In the genomic region with DNA sequence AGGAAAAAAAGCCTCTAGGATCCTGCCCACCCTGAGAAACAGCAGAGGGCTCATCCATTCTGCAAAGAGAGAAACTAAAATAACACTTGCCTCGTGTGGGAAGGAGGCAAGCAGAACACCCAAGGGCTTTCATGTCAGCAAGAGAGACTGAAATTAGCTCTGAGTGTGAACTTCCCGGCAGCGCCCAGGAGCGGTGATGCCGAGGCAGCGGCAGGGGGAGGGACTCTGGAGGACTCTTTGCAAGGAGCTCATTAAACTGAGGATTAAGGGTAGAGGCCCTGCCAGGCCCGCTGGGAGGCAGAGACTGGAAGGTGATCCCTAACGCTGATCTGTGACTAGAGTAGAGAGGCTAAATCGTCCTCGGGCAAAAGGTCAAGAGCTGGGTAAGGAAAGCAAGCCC, we compare ENCODE assay signal across 12 mouse cellular contexts. TPM values are rescaled to one million over a fixed set of nuclear protein-coding genes. Genes with fewer than 3 reads are reported as not detected.
A peak's percentile ranks its signal among the peaks of the same experiment; 100 is the strongest.
DNase-seq lines count a peak whose midpoint lies in the region; ATAC-seq and TF ChIP-seq lines count a peak whose summit lies in the region.
"Had no signal": no experiment of that assay in that cellular context is flagged by ENCODE, and none has a peak within 500 bp of the region (broad histone marks: within the 10 kb centered on the region; RNA-seq: fewer than 3 reads in every experiment).

No protein-coding gene starts in this region.

- no peak overlapping the region for H3K27ac ChIP-seq in limb, embryonic 11.5 days (replicated peaks; ENCODE audit: low read depth, low read length)
- no peak overlapping the region for H3K27ac ChIP-seq in limb, embryonic 10.5 days
- no peak overlapping the region for H3K27ac ChIP-seq in embryonic facial prominence, embryonic 13.5 days
- peak overlapping the region; percentile 49 for H3K27ac ChIP-seq in olfactory bulb, adult 2 months (ENCODE audit: insufficient read depth, low read depth, low read length)
- H3K27ac ChIP-seq in stomach, postnatal 0 days (replicated peaks), result no peak overlapping the region
- H3K27ac ChIP-seq: neural tube, embryonic 13.5 days had no signal

- no peak for ATAC-seq in limb, embryonic 11.5 days (ENCODE audit: insufficient number of reproducible peaks, low FRiP score, low TSS enrichment, low read depth)
- no peak for ATAC-seq in embryonic facial prominence, embryonic 13.5 days (ENCODE audit: insufficient number of reproducible peaks, insufficient read depth, low FRiP score, low TSS enrichment, low read depth)
- no peak for ATAC-seq in stomach, postnatal 0 days (ENCODE audit: low FRiP score, low TSS enrichment)

- no peak overlapping the region for H3K9ac ChIP-seq in limb, embryonic 11.5 days (ENCODE audit: low read length)
- H3K9ac ChIP-seq in embryonic facial prominence, embryonic 13.5 days, result 0 out of 2 replicates have a peak overlapping the region, but pooled peaks have one; percentile 16
- no peak overlapping the region for H3K9ac ChIP-seq in stomach, postnatal 0 days (ENCODE audit: low read length)
- H3K9ac ChIP-seq: neural tube, embryonic 13.5 days had no signal

- H3K4me1 ChIP-seq in limb, embryonic 11.5 days (ENCODE audit: control insufficient read depth, insufficient read depth, low read length), result no peaks in the 10 kb centered on the region
- peaks cover 17% of the 10 kb centered on the region for H3K4me1 ChIP-seq in limb, embryonic 10.5 days
- peaks cover 12% of the 10 kb centered on the region for H3K4me1 ChIP-seq in embryonic facial prominence, embryonic 13.5 days
- H3K4me1 ChIP-seq in olfactory bulb, adult 2 months (ENCODE audit: control insufficient read depth, insufficient read depth, low read length), result peaks cover 26% of the 10 kb centered on the region
- H3K4me1 ChIP-seq in stomach, postnatal 0 days (replicated peaks; ENCODE audit: control insufficient read depth, insufficient read depth), result no peaks in the 10 kb centered on the region

- WGBS in limb, embryonic 11.5 days, result 1% methylated on average over 10 of the region's 10 CpGs
- WGBS in limb, embryonic 10.5 days, result 2% methylated on average over 10 of the region's 10 CpGs
- WGBS in embryonic facial prominence, embryonic 13.5 days, result 3% methylated on average over 10 of the region's 10 CpGs
- 10% methylated on average over 10 of the region's 10 CpGs for WGBS in olfactory bulb, adult 2 months
- WGBS in stomach, postnatal 0 days, result 15% methylated on average over 10 of the region's 10 CpGs

- H3K27me3 ChIP-seq in limb, embryonic 11.5 days (ENCODE audit: control insufficient read depth, insufficient read depth, low read length), result no peaks in the 10 kb centered on the region
- H3K27me3 ChIP-seq in limb, embryonic 10.5 days (ENCODE audit: low read depth, poor library complexity, severe bottlenecking), result peaks cover 8% of the 10 kb centered on the region
- H3K27me3 ChIP-seq in embryonic facial prominence, embryonic 13.5 days, result peaks cover 6% of the 10 kb centered on the region
- no peaks in the 10 kb centered on the region for H3K27me3 ChIP-seq in stomach, postnatal 0 days (ENCODE audit: control insufficient read depth, insufficient read depth, low read length)

- no peak for TF ChIP-seq CTCF in brain, embryonic 14.5 days (IDR thresholded peaks at IDR 0.05; ENCODE audit: borderline replicate concordance, extremely low read depth, insufficient read depth, insufficient read length)
- no peak for TF ChIP-seq CTCF in olfactory bulb, adult 2 months (IDR thresholded peaks at IDR 0.05; ENCODE audit: insufficient read depth, low read depth, low read length)
- no peak for TF ChIP-seq CTCF in stomach, postnatal 0 days (IDR thresholded peaks at IDR 0.05; ENCODE audit: low read depth)

- H3K4me3 ChIP-seq in limb, embryonic 11.5 days (ENCODE audit: low read depth, low read length), result no peak overlapping the region
- no peak overlapping the region for H3K4me3 ChIP-seq in limb, embryonic 10.5 days
- no peak overlapping the region for H3K4me3 ChIP-seq in embryonic facial prominence, embryonic 13.5 days
- no peak overlapping the region for H3K4me3 ChIP-seq in olfactory bulb, adult 2 months (ENCODE audit: insufficient read depth, low read depth, low read length)
- no peak overlapping the region for H3K4me3 ChIP-seq in stomach, postnatal 0 days (ENCODE audit: low read depth, low read length)
- H3K4me3 ChIP-seq: neural tube, embryonic 13.5 days had no signal

- H3K9me3 ChIP-seq in limb, embryonic 11.5 days (ENCODE audit: control insufficient read depth, low read length), result no peaks in the 10 kb centered on the region
- no peaks in the 10 kb centered on the region for H3K9me3 ChIP-seq in limb, embryonic 10.5 days (replicated peaks)
- H3K9me3 ChIP-seq in embryonic facial prominence, embryonic 13.5 days, result no peaks in the 10 kb centered on the region
- H3K9me3 ChIP-seq in stomach, postnatal 0 days (ENCODE audit: control insufficient read depth, low read length), result no peaks in the 10 kb centered on the region
- H3K9me3 ChIP-seq: neural tube, embryonic 13.5 days had no signal

- no peak for TF ChIP-seq POLR2A in brain, embryonic 14.5 days (IDR thresholded peaks at IDR 0.05; ENCODE audit: borderline replicate concordance, extremely low read depth, insufficient read depth, insufficient read length, poor library complexity, severe bottlenecking)
- no peak for TF ChIP-seq POLR2A in olfactory bulb, adult 2 months (IDR thresholded peaks at IDR 0.05; ENCODE audit: insufficient read depth, low read depth, low read length)

- H3K36me3 ChIP-seq in limb, embryonic 11.5 days (ENCODE audit: control insufficient read depth, insufficient read depth, low read length), result no peaks in the 10 kb centered on the region
- no peaks in the 10 kb centered on the region for H3K36me3 ChIP-seq in limb, embryonic 10.5 days
- H3K36me3 ChIP-seq in embryonic facial prominence, embryonic 13.5 days, result no peaks in the 10 kb centered on the region
- no peaks in the 10 kb centered on the region for H3K36me3 ChIP-seq in stomach, postnatal 0 days (ENCODE audit: control insufficient read depth, insufficient read depth, low read length)
- H3K36me3 ChIP-seq: neural tube, embryonic 13.5 days had no signal

- DNase-seq in limb, embryonic 11.5 days (ENCODE audit: low spot score), result peak; percentile 53
- no peak for DNase-seq in limb, embryonic 10.5 days (ENCODE audit: low spot score)
- peak; percentile 59 for DNase-seq in brain, embryonic 14.5 days (ENCODE audit: low read depth)
- DNase-seq in stomach, postnatal 0 days (ENCODE audit: low spot score), result no peak
- no peak for DNase-seq in layer of hippocampus, adult 9-11 months
- DNase-seq: heart, postnatal 10 days; kidney, adult 8-10 months; spleen, adult 18-20 months; thymus, postnatal 4 days had no signal

- TF ChIP-seq EP300 in stomach, postnatal 0 days (optimal IDR thresholded peaks at IDR 0.05), result no peak

- H3K4me2 ChIP-seq in limb, embryonic 11.5 days (ENCODE audit: low read depth, severe bottlenecking), result no peak overlapping the region
- peak overlapping the region; percentile 14; the same call in 1 of the 2 replicates for H3K4me2 ChIP-seq in embryonic facial prominence, embryonic 13.5 days
- no peak overlapping the region for H3K4me2 ChIP-seq in stomach, postnatal 0 days (replicated peaks; ENCODE audit: low read depth)
- H3K4me2 ChIP-seq: neural tube, embryonic 13.5 days had no signal

RNA-seq across cellular contexts. Expression of a gene that starts 13.2 kb away (rescaled TPM):
- polyA plus RNA-seq in limb, embryonic 11.5 days (2014; fragmentation: Nextera tagmentation; extraction: Ambion mirVana), result 0.28 and 0.34 TPM in 2 replicates
- 0.24 and 0.25 TPM in 2 replicates for polyA plus RNA-seq in limb, embryonic 10.5 days (2016; fragmentation: Nextera tagmentation; extraction: Ambion mirVana)
- 45.1 and 70.2 TPM in 2 replicates for polyA plus RNA-seq in brain, embryonic 14.5 days (2012; rRNA removed)
- 0.76 and 1.2 TPM in 2 replicates for polyA plus RNA-seq in embryonic facial prominence, embryonic 13.5 days (2015; fragmentation: Nextera tagmentation; extraction: Ambion mirVana)
- not detected in 2 replicates for polyA plus RNA-seq in olfactory bulb, adult 2 months (2012; ENCODE audit: insufficient read depth, insufficient read length, low replicate concordance, missing spikeins)
- polyA plus RNA-seq in stomach, postnatal 0 days (2015; fragmentation: Nextera tagmentation; extraction: Ambion mirVana), result 0.49 and 0.50 TPM in 2 replicates

RNA-seq across cellular contexts. Expression of a gene that starts 40.3 kb away (rescaled TPM):
- 12.5 and 12.6 TPM in 2 replicates for polyA plus RNA-seq in limb, embryonic 11.5 days (2014; fragmentation: Nextera tagmentation; extraction: Ambion mirVana)
- polyA plus RNA-seq in limb, embryonic 10.5 days (2016; fragmentation: Nextera tagmentation; extraction: Ambion mirVana), result 16.1 and 23.8 TPM in 2 replicates
- 7.0 and 9.9 TPM in 2 replicates for polyA plus RNA-seq in brain, embryonic 14.5 days (2012; rRNA removed)
- polyA plus RNA-seq in embryonic facial prominence, embryonic 13.5 days (2015; fragmentation: Nextera tagmentation; extraction: Ambion mirVana), result 4.3 and 7.2 TPM in 2 replicates
- polyA plus RNA-seq in olfactory bulb, adult 2 months (2012; ENCODE audit: insufficient read depth, insufficient read length, low replicate concordance, missing spikeins), result not detected in 2 replicates
- 9.7 and 10.8 TPM in 2 replicates for polyA plus RNA-seq in stomach, postnatal 0 days (2015; fragmentation: Nextera tagmentation; extraction: Ambion mirVana)

Comparison
In these comparisons a context has a peak if more than half of its experiments do, and no peak if none do; other contexts are left out.
1. DNase-seq: peak in limb, embryonic 11.5 days (single experiment) and brain, embryonic 14.5 days (single experiment); none in limb, embryonic 10.5 days (single experiment), stomach, postnatal 0 days (single experiment) and layer of hippocampus, adult 9-11 months (single experiment).
2. RNA of a gene that starts 13.2 kb away (polyA plus RNA-seq): 45.1 to 70.2 TPM in brain, embryonic 14.5 days; 0.76 to 1.2 TPM in embryonic facial prominence, embryonic 13.5 days, 0.49 to 0.50 TPM in stomach, postnatal 0 days, 0.28 to 0.34 TPM in limb, embryonic 11.5 days, 0.24 to 0.25 TPM in limb, embryonic 10.5 days and not detected in olfactory bulb, adult 2 months; every median in the first group is over 10 times any median in the second.